Mouse (Mus musculus) retina, adult 2 months (tissue): ENCODE results near the gene Ptpn13.
A peak's percentile ranks its signal among the peaks of the same experiment; 100 is the strongest.

Experiments
- DNase-seq: peaks from one replicate; pipeline ENCODE4 v3.0.0-alpha.2; 2012; ENCODE audit warnings: low read depth, low spot score

Ptpn13 gene

DNA sequence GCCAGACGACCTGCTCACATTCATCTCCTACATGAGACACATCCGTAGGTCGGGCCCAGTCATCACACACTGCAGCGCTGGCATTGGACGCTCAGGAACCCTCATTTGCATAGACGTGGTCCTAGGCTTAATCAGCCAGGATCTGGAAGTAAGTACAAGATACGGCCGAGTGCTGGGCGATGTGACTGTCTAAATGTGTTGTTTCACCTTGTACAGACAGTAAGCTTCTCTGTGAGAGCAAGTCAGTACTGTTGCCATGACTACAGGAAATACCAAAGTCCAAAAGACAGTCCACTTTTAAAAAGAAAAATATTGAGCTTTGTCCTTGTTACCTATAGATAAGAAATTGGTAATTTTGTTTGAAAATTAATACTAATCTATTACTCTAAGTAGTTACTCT lies 168.6 kb downstream of the Ptpn13 start:
- no peak for DNase-seq

DNA sequence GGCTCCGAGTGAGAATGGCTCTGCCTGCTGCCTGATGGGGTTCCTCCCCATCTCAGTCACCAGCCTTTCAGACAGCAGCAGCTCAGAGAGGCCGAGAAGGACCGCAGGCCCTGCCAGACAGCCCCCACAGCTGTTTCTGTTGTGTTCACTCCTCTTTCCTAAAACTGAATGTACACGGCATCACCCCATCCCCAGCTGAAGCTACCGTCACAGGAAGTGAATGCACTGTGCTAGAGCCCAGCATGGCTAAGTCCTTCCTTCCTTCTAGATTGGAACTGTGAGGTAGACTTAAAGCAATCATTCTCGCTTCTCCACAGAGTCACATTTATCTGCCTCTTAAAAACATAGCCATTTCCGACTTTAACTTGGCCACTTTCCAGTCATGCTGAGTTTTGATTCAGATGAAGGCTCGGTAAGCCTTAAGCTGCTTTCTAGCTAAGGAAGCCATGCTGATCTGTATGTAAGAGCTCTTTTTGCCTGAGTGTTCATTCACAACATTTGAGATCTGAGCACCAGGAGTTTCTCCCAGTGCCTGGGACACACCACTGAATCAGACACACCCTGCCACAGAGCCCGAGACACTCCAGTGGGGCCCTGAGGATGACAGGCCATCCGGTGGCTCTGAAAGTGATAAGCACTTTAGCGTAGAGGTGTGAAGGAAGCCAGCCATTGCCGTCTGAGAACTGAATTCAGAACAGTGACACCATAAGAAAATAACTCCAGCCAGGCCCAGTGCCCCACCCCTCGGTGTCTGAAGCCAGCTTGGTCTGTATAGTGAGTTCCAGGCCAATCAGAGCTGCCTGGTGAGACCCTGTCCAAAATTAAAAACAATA lies 170.6 kb downstream of the Ptpn13 start:
- DNase-seq: no peak

GRCm38 (mm10) chr5:103596467-103597146 lies 171.6 kb downstream of the Ptpn13 start:
- DNase-seq: no peak

DNA sequence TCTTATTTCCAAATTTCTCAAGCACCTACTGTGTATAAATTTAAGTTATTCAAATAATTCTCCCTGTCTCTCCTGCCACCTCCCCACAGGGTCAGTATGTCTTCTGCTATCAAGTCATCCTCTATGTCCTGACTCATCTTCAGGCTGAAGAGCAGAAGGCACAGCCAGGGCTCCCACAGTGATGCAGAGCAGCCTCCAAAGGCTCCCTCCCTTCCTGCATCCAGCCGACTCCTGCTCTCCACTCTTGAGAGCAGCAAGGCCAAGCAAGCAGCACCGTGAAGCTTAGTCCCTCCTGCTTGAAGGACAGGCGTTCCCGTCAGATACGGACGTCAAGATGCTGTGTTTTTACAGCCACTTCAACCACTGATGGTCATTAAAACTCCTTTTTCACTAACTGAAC lies 172.6 kb downstream of the Ptpn13 start:
- DNase-seq: no peak

GRCm38 (mm10) chr5:103598264-103598663 lies 173.3 kb downstream of the Ptpn13 start:
- no peak for DNase-seq

GRCm38 (mm10) chr5:103598881-103599280 lies 173.9 kb downstream of the Ptpn13 start:
- DNase-seq: no peak

DNA sequence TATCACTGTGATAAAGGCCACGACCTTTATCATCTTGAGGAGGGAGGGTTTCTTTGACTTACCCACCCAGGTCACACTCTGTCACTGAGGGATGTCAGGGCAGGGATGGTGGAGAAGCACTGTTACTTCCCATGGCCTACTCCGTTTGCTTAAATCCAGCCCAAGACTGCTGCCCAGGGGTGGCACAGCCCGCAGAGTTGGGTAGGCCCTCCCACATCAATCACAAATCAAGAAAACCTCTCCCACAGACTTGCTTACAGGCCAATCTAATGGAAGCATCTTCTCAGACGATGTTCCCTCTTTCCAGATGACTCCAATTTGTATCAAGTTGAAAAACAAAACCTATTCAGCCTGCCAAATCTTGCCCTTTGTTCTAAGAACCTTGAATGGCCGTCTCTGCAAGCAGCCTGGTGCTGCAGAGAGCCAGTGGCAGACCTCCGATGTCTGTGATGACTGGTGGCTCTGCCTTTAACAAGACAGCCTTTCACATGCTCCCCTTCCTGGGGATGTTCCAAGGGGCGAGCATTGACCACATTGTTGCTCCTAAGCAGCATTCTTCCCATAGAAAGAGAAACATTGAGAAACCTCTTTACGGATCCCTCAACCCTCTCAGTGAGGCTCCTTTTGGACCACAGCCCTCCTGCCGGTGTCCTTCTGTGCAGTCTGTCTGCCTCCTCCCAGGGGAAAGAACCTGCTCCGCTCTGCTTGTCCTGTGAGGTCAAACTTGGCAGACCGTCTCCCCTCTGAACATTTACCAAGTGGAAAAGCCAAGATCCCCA lies 178.3 kb downstream of the Ptpn13 start:
- DNase-seq: no peak

GRCm38 (mm10) chr5:103605707-103606106 lies 180.7 kb downstream of the Ptpn13 start:
- no peak for DNase-seq

DNA sequence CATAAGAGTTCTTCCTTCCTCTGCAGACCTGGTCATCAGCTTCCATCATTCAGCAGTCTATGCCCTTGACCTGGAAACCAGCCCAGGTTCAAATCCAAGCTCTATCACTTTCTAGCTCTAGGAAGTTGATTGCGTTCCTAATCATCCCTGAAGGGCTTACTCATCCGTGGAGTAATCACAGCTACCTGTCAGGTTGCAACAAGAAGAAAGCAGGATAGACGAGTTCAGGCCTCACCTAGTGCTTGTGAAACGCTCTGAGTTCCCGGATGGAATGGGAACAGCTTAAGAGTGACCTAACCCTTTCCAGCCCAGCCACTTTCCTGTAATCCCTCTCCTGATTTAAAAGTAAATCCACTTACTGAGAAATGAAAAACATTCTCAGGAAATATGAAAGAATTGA lies 185.2 kb downstream of the Ptpn13 start:
- no peak for DNase-seq

- DNase-seq: no peak
These were observed 186.0 kb downstream of the Ptpn13 start for GRCm38 (mm10) chr5:103610856-103611472.

DNA sequence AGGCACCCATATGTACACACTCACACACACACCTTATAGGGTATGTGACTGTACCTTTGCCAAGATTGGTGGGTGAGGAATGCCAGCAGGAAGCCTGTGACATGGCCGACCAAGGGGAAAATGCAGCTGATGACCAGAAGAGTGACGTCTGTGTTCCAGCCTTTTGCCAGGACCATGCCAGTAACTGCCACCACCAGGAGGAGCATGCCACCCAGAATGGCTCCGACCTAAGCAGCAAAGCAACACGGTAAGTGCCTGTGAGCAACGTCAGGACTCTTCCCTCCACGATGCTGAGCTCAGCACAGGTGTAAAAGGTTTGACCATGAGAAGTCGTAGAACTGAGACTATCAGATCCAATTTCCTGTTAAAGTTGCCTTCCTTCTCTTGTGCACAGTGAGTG lies 187.3 kb downstream of the Ptpn13 start:
- no peak for DNase-seq

DNA sequence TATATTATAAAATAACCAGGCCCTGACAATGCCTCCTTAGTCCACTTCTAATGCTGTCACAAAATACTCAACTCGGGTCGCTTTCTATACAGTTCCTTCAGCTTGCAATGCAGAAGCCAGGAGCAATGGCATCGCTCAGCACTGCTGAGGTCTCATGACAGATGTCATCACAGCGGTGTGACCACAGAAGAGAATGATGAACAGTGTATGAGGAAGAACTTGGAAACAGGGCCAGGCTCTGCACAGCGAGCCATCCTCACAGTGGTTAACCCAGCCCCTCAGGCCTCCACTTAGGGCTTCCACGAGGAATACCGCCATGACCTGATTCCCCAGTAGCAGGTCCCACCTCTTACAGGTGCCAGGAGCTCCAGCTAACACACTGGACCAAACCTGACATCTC lies 189.4 kb downstream of the Ptpn13 start:
- DNase-seq: no peak

GRCm38 (mm10) chr5:103617191-103617590 lies 192.2 kb downstream of the Ptpn13 start:
- no peak for DNase-seq

DNA sequence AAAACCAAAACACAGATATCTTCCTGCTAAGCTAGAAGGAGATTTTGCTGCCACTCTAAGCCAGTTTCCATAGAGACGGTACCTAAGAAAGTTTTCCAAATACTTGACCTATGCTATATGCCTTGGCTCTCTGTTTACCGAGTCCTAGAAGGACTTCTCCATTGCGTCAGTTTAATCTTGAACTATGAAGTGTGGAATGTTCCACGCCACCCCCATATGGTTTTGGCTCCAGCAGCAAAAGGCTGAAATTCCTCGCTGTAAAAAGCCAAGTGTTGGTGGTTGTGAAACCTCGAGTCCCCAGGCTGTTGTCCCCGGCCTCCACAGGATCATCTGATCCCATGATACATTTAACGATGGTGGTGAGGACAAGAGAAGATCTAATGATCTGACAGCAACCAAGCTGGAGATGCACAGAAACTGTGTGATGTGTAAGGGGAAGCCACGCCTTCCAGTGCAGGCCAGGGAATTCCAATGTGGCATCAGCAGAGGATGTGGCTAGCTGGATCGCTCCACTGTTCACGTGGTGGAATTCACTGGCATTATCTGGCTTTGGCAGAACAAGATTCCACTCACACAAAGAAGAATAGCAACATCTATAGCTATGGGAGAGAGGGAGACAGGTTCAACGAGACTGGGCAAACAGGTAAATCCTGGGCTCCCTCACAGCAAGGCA lies 195.4 kb downstream of the Ptpn13 start:
- DNase-seq: no peak

DNA sequence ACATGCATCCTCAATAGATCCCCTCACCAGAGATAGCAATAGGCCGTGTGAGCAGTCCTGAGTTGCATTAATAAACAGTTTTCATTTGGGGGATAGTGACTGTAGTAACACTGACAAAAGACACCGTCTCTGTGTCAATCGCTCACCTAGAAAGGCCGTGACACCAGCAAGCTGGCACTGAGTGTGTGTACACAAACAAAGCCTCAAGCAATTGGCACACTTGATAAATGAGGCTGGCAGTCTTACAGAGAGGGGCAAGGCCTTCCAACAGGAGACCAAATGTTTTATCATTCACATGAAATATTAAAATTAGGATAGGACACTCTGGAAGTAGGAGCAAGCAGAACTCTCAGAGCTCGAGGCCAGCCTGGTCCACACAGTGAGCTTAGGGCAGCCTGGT lies 197.3 kb downstream of the Ptpn13 start:
- no peak for DNase-seq

- no peak for DNase-seq
These were observed 199.8 kb downstream of the Ptpn13 start for GRCm38 (mm10) chr5:103624831-103625230.

DNA sequence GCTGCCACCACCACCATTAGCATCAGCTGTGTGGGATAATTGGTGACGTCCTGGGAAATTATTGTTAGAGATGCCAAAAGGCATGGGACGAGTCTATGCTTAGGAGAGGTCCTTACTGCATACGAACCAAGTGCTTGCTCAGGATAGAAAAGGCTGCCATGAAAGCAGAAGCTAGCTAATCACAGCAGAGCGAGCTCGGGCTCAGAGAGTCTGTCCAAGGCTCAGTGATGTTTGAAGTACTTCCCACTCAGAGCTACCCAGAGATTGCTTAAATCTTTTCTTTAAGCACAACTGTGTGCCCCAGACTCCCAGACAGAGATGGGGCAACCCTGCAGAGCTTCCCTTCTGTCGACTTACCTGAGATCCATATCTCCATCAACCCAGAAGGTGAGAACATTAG lies 203.5 kb downstream of the Ptpn13 start:
- no peak for DNase-seq

- DNase-seq: peak; percentile 6
These were observed 204.2 kb downstream of the Ptpn13 start, which contains the start of gene Slc10a6 for GRCm38 (mm10) chr5:103629111-103629764. Gene Slc10a6, minus strand, starts transcription at chr5:103629403.

DNA sequence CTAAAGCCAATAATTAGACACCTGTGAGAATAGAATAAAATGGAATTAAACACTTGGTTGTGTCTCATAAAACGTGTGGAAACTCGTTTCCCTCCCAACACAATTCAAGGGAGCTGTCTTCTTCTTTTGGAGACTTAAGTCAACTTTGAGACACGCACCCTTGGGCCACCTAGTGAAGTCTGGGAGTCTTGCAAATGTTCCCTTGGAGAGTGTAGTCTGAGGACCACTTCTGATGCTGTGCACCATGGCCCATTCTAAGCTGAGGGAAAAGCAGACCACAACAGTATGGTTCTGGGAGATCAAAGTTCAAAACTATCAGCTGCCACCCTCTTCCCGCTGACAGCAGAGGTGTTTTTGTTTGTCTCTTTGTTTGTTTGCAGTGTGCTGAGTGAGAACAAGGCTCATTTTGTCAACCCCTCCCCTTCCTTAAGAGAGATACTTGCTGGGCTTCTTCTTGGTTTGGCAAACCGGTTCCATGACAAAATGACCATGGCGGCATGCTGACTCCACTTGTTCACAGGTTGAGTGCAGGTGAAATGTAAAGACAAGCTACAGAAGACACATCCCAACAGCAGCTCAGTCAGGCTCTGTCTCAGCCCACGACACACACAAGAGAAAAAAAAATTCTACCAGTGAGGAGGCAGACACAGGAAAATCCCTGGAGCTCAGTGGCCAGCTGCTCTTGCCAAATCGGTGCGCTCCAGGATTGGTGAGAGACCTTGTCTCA lies 205.0 kb downstream of the Ptpn13 start:
- no peak for DNase-seq

- DNase-seq: no peak
These were observed 212.2 kb downstream of the Ptpn13 start for GRCm38 (mm10) chr5:103637162-103637561.
